Mouse (Mus musculus) hindbrain, embryonic 16.5 days (tissue): ENCODE results near the gene Stard3. TPM values are rescaled to one million over a fixed set of nuclear protein-coding genes. Genes with fewer than 3 reads are reported as not detected.

ENCODE experiments used
- ATAC-seq: fragments of 200-750 bp; cut with Nextera tagmentation; 2 replicates; pipeline ENCODE4 v1.8.0; 2017; ENCODE audit warnings: moderate TSS enrichment, moderate library complexity
- H3K27ac ChIP-seq: fragments of 300-500 bp; sonication (generic); 2 replicates; pipeline ENCODE4 v1.5.1; 2014; ENCODE audit warnings: low read depth, mild to moderate bottlenecking, control low read depth, low read length, moderate library complexity
- H3K27me3 ChIP-seq: fragments of 300-500 bp; sonication (generic); replicated peaks from 2 replicates; pipeline ENCODE4 v1.6.1; 2014; ENCODE audit warnings: low read length; ENCODE audit not compliant: control insufficient read depth, insufficient read depth
- H3K36me3 ChIP-seq: fragments of 300-500 bp; sonication (generic); 2 replicates; pipeline ENCODE4 v1.6.1; 2014; ENCODE audit warnings: mild to moderate bottlenecking, low read length, moderate library complexity, mixed read lengths; ENCODE audit not compliant: control insufficient read depth, insufficient read depth
- H3K4me1 ChIP-seq: fragments of 300-500 bp; sonication (generic); 2 replicates; pipeline ENCODE4 v1.6.1; 2014; ENCODE audit warnings: low read depth, low read length; ENCODE audit not compliant: control insufficient read depth, insufficient read depth
- H3K4me2 ChIP-seq: fragments of 300-500 bp; sonication (generic); 2 replicates; pipeline ENCODE4 v1.6.1; 2014; ENCODE audit warnings: mild to moderate bottlenecking, low read length, control low read depth, moderate library complexity
- H3K4me3 ChIP-seq: fragments of 300-500 bp; sonication (generic); 2 replicates; pipeline ENCODE4 v1.5.1; 2014; ENCODE audit warnings: mild to moderate bottlenecking, low read length, control low read depth, moderate library complexity
- H3K9ac ChIP-seq: fragments of 300-500 bp; sonication (generic); 2 replicates; pipeline ENCODE4 v1.6.1; 2014; ENCODE audit warnings: low read depth, mild to moderate bottlenecking, control low read depth, low read length, moderate library complexity
- H3K9me3 ChIP-seq: fragments of 300-500 bp; sonication (generic); 2 replicates; pipeline ENCODE4 v1.6.1; 2014; ENCODE audit warnings: mild to moderate bottlenecking, low read length, moderate library complexity; ENCODE audit not compliant: control insufficient read depth
- WGBS: fragments of 180-500 bp; shearing (Covaris S2); extraction: QIAGEN DNeasy Blood & Tissue Kit; methylation state at CpG from one replicate; pipeline ENCODE4 v1.1.7; 2014; 5-methylcytosine and 5-hydroxymethylcytosine counted together
- polyA plus RNA-seq: library from polyadenylated mRNA; unstranded; fragments of >200 nt; fragmentation: Nextera tagmentation; extraction: Ambion mirVana; gene quantifications from 2 replicates; pipeline ENCODE4 v1.2.1, GENCODE M21; 2015

Stard3 gene
- polyA plus RNA-seq, 1 experiment from 2014 or later = 39.0 TPM

DNA sequence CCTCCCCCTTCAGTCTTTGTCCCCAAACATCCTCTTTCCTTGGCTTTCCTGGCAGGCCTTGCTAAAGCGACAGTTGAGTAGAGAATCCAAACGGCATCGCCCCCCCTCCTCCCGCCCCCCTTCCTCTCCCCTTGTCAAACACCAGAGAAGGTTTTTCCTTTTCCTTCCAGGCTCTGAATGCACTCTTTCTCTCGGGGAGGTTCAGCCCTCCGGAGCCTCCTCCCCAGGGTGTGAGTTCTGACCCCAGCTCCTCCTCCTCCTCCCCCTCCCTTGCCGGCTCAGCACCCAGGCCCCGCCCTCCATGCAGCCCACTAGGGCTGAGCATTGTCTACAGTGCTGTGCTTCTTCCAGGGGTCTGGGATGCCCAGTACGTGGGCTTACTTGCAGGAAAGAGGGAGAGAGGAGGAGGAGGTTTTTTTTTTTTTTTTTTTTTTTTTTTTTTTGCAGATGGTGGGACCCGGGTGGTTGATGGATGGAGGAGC, 51.2 kb downstream of the Stard3 start:
- WGBS = 3% methylated on average over 10 of the region's 10 CpGs
- H3K9ac ChIP-seq = no peak overlapping the region

DNA sequence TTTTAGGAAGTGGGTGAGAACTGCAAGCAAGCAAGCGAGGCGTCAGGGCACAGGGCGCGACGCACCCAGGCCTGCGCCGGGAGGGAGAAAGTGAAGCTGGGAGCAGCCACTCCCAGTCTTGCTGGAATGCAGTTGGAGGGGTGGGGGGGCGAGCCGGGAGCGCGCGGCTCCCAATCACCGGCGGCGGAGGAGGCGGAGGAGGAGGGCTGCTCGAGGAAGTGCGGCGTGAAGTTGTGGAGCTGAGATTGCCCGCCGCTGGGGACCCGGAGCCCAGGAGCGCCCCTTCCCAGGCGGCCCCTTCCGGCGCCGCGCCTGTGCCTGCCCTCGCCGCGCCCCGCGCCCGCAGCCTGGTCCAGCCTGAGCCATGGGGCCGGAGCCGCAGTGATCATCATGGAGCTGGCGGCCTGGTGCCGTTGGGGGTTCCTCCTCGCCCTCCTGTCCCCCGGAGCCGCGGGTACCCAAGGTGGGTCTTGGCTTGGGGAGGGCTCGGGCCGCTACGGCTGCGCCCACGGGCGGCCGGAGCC, 54.2 kb downstream of the Stard3 start, which contains the start of gene Erbb2:
Erbb2 (plus strand) TSS at position 198 of the 524 bp plus-strand sequence.
- peak; percentile 53 for ATAC-seq
- Histone ChIP-seq H3K9ac (peak within 1 kb of the TSS; percentile 72), H3K4me2 (peak within 1 kb of the TSS; percentile 93), H3K27ac (peak within 1 kb of the TSS; percentile 79), H3K4me3 (peak within 1 kb of the TSS; percentile 57), H3K36me3 (no peaks in the 10 kb centered on the region), H3K4me1 (peaks cover 16% of the 10 kb centered on the region; the same call in 1 of the 2 replicates), H3K27me3 (peaks cover 13% of the 10 kb centered on the region), H3K9me3 (no peaks in the 10 kb centered on the region)
- 0% methylated on average over 31 of the region's 49 CpGs for WGBS

More for the DNA sequence above, 51.2 kb downstream of the Stard3 start:
- ATAC-seq = peak; percentile 81
- Histone ChIP-seq H3K36me3 (no peaks in the 10 kb centered on the region), H3K27ac (no peak overlapping the region), H3K9me3 (no peaks in the 10 kb centered on the region), H3K4me3 (no peak overlapping the region), H3K27me3 (peaks cover 13% of the 10 kb centered on the region), H3K4me1 (peaks cover 16% of the 10 kb centered on the region; the same call in 1 of the 2 replicates), H3K4me2 (no peak overlapping the region)

- peak overlapping the region; percentile 93 for H3K4me2 ChIP-seq
- peak overlapping the region; percentile 79 for H3K27ac ChIP-seq
- no peaks in the 10 kb centered on the region for H3K36me3 ChIP-seq
- H3K4me1 ChIP-seq = peaks cover 16% of the 10 kb centered on the region; the same call in 1 of the 2 replicates
- H3K4me3 ChIP-seq = peak overlapping the region; percentile 57
- ATAC-seq = peak; percentile 71
- peak overlapping the region; percentile 72 for H3K9ac ChIP-seq
- peaks cover 13% of the 10 kb centered on the region for H3K27me3 ChIP-seq
- WGBS = under 1% methylated on average over 40 of the region's 40 CpGs
- H3K9me3 ChIP-seq = no peaks in the 10 kb centered on the region
Measured at GRCm38 (mm10) chr11:98412797-98413301, 54.7 kb downstream of the Stard3 start.

- no peaks in the 10 kb centered on the region for H3K9me3 ChIP-seq
- 13% methylated on average over 7 of the region's 7 CpGs for WGBS
- no peak overlapping the region for H3K27ac ChIP-seq
- H3K36me3 ChIP-seq = no peaks in the 10 kb centered on the region
- peak overlapping the region; percentile 93 for H3K4me2 ChIP-seq
- H3K4me3 ChIP-seq = peak overlapping the region; percentile 57
- no peak for ATAC-seq
- peak overlapping the region; percentile 72; the same call in 1 of the 2 replicates for H3K9ac ChIP-seq
- H3K27me3 ChIP-seq = peaks cover 13% of the 10 kb centered on the region
- H3K4me1 ChIP-seq = peaks cover 16% of the 10 kb centered on the region; the same call in 1 of the 2 replicates
Measured at GRCm38 (mm10) chr11:98413731-98414130, 55.6 kb downstream of the Stard3 start.

DNA sequence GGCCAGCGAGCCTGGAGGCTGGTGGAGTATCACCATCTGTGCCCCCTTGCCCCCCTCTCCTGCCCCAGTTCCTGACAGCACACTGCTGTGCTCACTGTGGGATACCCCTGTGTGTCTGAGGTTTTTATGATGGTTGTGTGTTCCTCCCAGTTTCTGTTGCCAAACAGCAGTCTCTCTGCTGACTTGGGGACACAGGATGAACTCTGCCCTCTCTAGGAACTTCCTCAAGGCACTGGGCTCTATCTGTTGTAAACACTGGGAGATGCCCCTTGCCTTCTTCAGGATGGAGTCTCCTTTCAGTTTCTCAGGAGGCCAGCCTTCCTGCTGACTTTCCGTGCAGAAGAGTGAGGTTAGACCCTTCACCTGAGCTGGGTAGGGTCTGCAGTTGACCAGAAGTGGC, 56.0 kb downstream of the Stard3 start:
- Histone ChIP-seq H3K9me3 (no peaks in the 10 kb centered on the region), H3K9ac (no peak overlapping the region), H3K4me3 (no peak overlapping the region), H3K4me1 (peaks cover 16% of the 10 kb centered on the region; the same call in 1 of the 2 replicates), H3K4me2 (peak overlapping the region; percentile 93), H3K27me3 (peaks cover 13% of the 10 kb centered on the region), H3K36me3 (no peaks in the 10 kb centered on the region), H3K27ac (no peak overlapping the region)
- no peak for ATAC-seq
- 16% methylated on average over 2 of the region's 2 CpGs for whole genome bisulfite sequencing

DNA sequence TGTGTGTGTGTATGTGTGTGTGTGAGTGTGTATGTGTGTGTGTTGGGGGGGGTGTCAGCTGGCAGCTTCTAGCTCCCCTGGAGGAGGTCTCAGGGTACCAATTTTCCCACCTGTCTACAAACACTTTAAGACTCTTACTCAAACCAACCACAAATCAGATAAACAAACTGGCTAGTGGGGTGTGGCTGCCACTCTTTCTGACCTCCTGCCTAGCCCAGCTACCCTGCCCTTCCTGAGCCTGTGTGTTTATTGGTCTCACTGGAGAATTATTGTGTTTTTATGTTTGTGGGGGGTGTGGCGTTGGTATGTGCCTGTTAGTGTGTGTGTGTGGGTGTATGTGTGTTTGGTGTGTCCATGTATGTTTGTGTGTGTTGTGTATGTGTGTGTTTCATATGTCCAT, 58.9 kb downstream of the Stard3 start:
- WGBS = 84% methylated on average over 1 of the region's 1 CpGs
- H3K9me3 ChIP-seq = no peaks in the 10 kb centered on the region
- no peak overlapping the region for H3K4me2 ChIP-seq
- no peak overlapping the region for H3K9ac ChIP-seq
- H3K36me3 ChIP-seq = no peaks in the 10 kb centered on the region
- H3K4me3 ChIP-seq = no peak overlapping the region
- H3K27ac ChIP-seq = no peak overlapping the region
- ATAC-seq = no peak
- H3K27me3 ChIP-seq = peaks cover 3% of the 10 kb centered on the region
- peaks cover 15% of the 10 kb centered on the region; the same call in 1 of the 2 replicates for H3K4me1 ChIP-seq

DNA sequence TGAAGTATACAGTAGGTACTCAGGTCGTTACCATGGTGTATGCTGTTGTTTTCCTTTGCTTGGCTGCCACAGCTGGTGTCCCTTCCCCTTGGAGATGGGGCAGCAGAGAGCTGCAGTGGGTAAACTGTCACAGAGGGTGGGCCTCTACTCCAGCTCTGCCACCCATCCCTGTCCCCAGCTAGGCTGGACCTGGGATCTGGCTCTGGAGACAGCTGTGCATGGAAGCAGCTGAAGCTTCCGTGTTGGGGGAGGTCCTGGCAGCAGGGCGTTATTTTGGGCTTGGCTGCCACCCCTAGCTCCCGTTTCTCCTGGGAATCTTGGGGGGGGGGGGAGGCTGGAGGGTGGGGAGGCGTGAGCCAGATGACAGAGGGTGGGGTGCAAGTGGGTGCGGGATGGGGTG, 60.1 kb downstream of the Stard3 start:
- 0 out of 2 replicates have a peak, but pooled peaks cover 5% of the 10 kb centered on the region for H3K4me1 ChIP-seq
- H3K4me3 ChIP-seq = no peak overlapping the region
- no peak overlapping the region for H3K9ac ChIP-seq
- H3K36me3 ChIP-seq = no peaks in the 10 kb centered on the region
- no peak overlapping the region for H3K27ac ChIP-seq
- no peaks in the 10 kb centered on the region for H3K9me3 ChIP-seq
- ATAC-seq = no peak
- H3K27me3 ChIP-seq = no peaks in the 10 kb centered on the region
- no peak overlapping the region for H3K4me2 ChIP-seq
- WGBS = 68% methylated on average over 6 of the region's 6 CpGs

DNA sequence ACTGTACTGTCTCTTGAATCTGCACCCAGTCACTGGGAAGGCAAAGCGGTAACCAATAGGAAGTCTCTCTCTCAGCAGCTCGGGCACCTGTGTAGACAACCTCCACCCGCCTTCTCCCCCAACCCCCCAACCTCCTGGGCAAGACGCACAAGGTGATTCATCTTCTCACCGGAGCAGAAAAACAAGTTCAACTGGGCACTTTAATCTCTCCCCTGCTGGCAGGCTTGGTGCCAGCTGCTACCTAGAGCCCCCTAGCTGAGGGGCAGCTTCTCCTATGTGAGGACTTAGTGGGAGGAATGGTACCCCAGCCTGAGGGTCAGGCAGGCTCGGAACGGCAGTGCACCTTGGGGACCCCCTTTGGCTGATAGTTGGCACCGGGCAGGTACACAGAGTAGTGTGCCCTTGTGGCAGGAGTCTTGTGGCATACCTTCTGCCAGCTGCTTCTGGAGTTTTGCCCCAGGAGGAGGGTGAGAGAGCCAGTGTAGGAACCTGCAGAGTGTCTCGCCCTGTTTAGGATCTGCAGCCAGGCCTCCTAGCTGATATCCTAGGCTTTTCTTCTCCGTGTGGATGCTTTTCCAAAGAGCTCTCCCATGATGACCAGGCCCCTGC, 60.9 kb downstream of the Stard3 start:
- H3K4me1 ChIP-seq = 0 out of 2 replicates have a peak, but pooled peaks cover under 1% of the 10 kb centered on the region
- no peak overlapping the region for H3K9ac ChIP-seq
- no peak overlapping the region for H3K27ac ChIP-seq
- no peaks in the 10 kb centered on the region for H3K27me3 ChIP-seq
- 77% methylated on average over 10 of the region's 10 CpGs for WGBS
- no peak overlapping the region for H3K4me3 ChIP-seq
- H3K36me3 ChIP-seq = no peaks in the 10 kb centered on the region
- no peaks in the 10 kb centered on the region for H3K9me3 ChIP-seq
- no peak overlapping the region for H3K4me2 ChIP-seq
- ATAC-seq = no peak

GRCm38 (mm10) chr11:98426592-98426991, 68.4 kb downstream of the Stard3 start:
- no peak overlapping the region for H3K9ac ChIP-seq
- H3K4me1 ChIP-seq = no peaks in the 10 kb centered on the region
- H3K27ac ChIP-seq = no peak overlapping the region
- 95% methylated on average over 7 of the region's 7 CpGs for WGBS
- no peaks in the 10 kb centered on the region for H3K36me3 ChIP-seq
- ATAC-seq = no peak
- no peak overlapping the region for H3K4me2 ChIP-seq
- no peaks in the 10 kb centered on the region for H3K27me3 ChIP-seq
- no peaks in the 10 kb centered on the region for H3K9me3 ChIP-seq
- no peak overlapping the region for H3K4me3 ChIP-seq
